Mouse (Mus musculus) neural tube, embryonic 10.5 days (tissue): ENCODE measurements around the gene Ppara.

Experiments
- DNase-seq: peaks from one replicate; pipeline ENCODE4 v3.0.0-alpha.2; 2017; ENCODE audit warnings: low spot score; ENCODE audit errors: extremely low spot score

The Ppara gene

GRCm38 (mm10) chr15:85728224-85728623, 6.6 kb upstream of the Ppara start:
- DNase-seq, result no peak

DNA sequence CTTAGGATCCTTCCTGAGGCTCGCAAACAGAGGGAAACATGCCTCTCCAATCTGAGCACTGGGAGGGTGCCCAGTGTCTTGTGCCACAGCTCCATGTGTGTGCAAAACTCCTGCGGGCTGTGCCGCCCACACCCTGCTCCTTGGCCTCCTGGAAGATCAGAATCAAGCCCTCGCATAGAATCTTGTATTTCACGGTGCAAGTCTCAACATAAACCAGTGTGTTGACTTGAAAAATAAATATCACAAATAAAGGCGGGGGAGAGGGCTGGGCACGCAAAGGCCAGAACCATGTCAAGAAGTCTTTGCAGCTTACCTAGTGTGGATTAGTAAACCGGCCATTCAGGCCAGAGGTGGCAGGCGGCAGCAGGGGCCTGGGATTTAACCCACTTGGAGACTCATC, 5.5 kb upstream of the Ppara start:
- DNase-seq, result no peak

GRCm38 (mm10) chr15:85730027-85730426, 4.8 kb upstream of the Ppara start:
- DNase-seq, result no peak

GRCm38 (mm10) chr15:85731885-85732603, 2.7 kb upstream of the Ppara start:
- DNase-seq, result no peak

DNA sequence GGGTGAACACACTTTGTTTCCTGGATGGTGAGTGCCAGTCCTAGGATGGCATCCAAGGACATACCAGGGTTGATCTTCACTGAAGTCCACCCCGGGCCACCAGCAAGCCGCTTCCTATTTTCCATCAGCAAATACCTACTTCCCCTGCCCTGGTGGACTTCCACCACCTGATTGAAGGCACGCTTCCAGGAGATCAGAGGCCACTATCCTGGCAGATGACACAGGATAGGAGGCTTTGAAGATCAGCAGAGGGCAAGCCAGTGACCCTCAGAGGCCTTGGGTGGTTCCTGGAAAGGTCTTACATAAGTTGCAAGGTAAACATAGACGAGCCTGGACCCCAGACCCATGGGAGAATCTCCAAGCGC, 2.2 kb upstream of the Ppara start:
- DNase-seq, result no peak

DNA sequence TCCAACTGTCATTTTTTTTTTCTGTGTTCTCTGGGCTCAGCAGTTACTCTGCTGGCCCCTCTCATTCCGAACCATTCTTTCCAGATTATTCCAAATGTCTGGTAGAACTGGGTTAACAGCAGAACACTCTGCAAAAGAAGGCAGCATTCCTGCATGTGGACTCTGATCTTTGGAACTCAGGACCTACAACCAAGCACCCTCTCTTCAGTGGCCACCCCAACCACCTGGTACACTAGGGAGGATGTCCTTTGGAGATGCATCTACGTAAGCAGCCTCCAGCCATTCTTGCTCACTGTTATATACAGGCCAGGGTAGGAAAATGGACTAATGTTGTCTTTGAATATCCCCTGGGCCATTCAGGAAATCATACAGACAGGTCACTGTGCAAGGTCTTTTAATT, 1.1 kb upstream of the Ppara start:
- no peak for DNase-seq

DNA sequence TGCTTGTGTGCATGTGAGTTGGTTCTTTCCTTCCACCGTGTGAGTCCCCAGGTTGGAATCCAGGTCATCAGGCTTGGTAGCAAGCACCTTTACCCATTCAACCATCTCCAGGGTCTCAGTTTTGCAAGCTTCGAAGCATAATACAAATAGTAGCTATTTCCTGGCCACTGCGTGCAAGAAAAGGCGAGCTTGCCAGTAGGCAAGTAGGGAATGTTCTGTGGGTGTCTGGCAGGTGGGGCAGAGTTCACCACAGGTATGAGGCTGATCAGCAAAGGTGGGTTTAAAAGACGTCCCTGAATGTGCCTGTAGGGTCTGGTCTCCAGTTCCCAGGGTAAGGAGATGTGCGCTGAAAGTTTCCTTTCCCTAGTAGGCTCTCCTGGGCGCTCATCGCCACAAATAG, 635 bp upstream of the Ppara start:
- no peak for DNase-seq

- peak; percentile 84 for DNase-seq
Measured at GRCm38 (mm10) chr15:85735063-85735835, 466 bp downstream of the Ppara start.

DNA sequence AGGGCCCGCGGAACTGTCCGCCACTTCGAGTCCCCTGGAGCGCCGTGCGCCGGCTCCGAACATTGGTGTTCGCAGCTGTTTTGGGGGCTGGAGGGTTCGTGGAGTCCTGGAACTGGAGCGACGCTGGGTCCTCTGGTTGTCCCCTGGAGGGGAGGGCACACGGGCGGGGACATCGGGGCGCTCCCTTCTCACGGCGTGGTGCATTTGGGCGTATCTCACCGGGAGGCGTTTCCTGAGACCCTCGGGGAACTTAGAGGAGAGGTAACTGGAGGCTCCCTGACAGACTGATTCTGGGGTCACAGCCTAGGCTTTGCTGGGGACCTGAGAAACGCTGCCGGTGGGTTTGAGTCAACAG, 1.0 kb downstream of the Ppara start:
- no peak for DNase-seq

DNA sequence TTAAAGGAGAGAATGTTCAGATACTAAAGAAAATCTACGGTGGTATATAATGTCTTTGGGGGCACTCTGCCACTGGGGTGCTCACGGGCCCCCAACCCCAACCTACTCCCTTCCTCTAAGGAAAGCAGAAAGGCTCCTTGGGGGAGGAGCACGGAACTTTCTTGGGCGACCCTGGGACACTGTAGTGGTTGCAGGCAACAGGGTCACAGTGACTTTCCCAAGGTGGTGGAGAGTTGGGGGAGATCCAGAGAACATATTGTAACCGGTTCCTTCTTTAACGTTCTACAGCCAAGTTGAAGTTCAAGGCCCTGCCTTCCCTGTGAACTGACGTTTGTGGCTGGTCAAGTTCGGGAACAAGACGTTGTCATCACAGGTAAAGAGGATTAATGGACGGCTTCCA, 1.7 kb downstream of the Ppara start:
- DNase-seq, result no peak

DNA sequence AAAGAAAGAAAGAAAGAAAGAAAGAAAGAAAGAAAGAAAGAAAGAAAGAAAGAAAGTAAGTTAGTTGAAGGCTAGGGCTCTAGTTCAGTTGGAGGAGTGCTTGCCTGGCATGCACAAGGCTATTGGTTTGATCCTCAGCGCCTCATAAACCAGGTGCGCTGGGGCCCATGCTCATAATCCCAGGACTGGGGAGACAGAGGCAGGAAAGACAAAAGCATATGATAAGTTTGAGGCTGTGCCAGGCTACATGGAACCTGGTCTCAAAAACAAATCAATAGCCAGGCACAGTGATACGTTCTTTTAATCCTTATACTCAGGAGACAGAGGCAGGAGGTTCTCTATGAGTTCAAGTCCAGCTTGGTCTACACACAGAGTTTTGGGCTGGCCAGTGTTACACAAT, 3.6 kb downstream of the Ppara start:
- no peak for DNase-seq

DNA sequence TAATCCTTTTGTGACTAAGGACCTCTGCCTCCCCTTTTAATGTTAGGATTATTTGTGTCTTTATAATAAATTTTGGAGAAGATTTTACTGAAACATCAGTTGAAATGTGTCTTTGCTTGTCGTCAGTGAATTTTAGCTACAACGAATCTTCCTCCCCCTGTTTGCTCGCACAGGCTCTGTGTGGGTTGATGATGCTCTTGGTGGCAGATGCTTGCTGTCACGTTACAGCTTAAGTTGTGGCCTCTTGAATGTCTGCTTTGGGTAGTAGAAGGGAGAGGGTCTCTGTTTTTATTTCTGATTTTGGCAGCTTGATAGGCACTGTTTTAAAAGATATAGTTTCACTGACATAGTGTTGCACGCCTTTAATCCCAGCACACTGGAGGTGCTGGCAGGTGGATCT, 4.2 kb downstream of the Ppara start:
- DNase-seq, result no peak

- no peak for DNase-seq
Measured at GRCm38 (mm10) chr15:85742608-85743007, 7.8 kb downstream of the Ppara start.

DNA sequence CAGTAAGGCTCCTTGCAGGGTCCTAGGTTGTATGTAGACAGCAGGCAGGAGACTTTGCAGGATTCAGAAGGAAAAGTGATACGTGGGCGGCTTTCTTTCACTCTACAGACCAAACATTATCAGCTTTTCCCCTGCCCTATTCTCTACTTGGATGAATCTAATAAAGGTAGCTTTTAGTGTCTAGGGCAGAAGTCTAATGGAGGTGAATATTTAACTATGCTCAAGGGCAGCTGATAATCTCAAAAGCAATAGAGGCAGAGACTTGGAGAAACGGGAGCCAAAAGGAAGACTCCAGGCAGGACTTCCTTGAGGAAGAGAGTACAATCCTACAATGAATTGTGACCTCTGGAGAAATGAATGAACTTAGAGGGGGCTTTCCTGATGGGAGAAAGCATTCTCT, 9.2 kb downstream of the Ppara start:
- DNase-seq, result no peak

DNA sequence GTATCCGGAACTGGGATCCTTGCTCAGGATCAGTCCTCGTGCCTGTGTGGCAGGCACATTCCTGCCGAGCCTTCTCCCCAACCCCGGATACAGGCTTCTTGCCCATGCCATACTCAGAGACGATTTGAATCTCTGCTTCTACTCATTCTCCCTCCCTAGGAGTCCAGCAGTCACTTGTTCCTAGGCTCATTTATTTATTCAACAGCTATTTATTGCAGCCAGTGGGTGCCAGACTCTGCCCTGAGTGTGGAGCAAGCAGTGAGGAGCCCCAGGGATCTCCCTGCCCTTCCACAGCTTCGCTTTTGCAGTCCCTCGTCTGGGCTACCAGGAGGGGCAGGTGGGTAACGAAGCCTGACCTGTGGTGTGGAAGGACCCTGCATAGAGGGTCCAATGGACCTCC, 11.4 kb downstream of the Ppara start:
- DNase-seq, result no peak

DNA sequence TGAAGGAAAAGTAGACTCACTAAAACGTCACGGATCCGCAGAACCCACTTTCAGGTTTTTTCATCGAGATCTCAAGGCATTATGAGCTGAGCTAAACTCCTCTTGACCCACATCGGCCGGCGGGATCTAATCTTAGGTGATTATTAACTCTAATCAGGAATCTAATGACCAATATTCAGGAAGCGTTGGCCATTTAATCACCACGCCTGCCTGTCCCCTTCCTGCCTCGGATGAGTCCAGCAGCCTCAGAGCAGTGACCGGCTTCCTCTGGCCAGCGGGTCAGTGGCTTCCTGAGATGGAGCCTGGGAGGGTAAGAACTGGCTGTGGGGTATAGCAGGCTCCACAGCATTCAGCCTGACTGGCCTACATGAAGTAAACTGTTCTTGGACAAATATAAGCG, 11.9 kb downstream of the Ppara start:
- DNase-seq, result no peak

DNA sequence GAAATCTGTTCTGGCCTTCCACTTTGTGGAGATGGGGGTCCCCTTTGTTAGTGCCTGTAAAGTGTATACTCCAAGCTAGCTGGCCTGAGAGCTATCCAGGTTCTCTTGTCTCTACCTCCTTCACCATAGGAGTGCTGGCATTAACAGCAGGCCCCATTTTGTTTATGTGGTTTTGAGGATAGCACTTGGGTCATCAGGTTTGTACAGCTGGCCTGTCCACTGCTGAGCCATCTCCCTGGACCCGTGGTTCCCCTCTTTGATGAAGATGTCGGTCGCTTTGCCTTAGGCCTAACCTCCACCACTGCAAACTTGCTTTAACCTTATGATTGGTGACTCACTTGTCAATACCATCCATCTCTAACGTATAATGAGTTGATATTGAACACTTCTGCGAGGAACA, 13.2 kb downstream of the Ppara start:
- DNase-seq, result no peak

DNA sequence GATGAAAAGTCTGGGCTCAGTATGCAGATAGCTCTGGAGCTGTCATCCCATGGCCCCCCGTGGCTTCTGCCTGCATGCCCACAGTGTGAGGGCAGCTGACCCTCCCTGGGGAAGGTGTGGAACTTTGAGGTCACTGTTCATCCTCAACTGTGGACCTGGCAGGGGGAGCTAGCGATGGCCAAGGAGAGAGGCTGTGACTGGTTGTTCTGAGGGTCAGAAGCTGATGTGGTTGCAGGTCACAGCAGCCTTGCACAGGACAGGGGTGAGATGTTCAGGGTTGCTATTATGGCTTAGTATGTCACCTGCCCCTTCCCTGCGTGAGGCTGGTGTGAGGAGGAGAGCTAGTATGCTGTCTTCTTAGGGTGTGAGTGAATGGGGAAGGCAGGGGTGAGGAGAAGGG, 13.7 kb downstream of the Ppara start:
- DNase-seq, result no peak

DNA sequence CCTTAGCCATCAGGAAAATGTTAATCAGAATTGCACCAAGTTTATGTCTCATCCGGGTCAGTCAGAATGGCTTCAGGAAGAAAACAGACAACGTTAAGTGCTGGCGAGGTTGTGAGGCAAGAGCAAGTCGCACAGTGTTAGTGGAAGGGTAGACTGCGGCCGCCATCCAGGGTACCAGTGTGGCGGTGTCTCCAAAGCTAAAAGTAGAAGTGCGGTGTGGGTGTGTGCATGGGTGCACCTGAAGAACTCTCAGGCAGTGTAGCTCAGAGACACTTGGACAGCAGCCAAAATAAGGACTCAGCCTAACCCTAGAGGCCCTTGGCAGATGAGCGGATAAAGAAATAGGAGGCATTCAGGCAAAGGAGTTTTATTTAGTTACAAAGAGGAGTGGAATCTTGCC, 14.4 kb downstream of the Ppara start:
- DNase-seq, result no peak

GRCm38 (mm10) chr15:85750115-85750514, 15.3 kb downstream of the Ppara start:
- no peak for DNase-seq

GRCm38 (mm10) chr15:85752655-85753054, 17.9 kb downstream of the Ppara start:
- DNase-seq, result no peak

GRCm38 (mm10) chr15:85754033-85754650, 19.4 kb downstream of the Ppara start:
- DNase-seq, result no peak

GRCm38 (mm10) chr15:85755214-85755613, 20.4 kb downstream of the Ppara start:
- no peak for DNase-seq
